Mouse (Mus musculus): ENCODE measurements around the gene Gm38392.

The Gm38392 gene

GRCm38 (mm10) chr3:88235616-88236015, 51.4 kb downstream of the Gm38392 start:
- no peak for DNase-seq (ENCODE audit: low spot score in 2 of 2)

- peak; percentile 40 to 74 for DNase-seq (ENCODE audit: low spot score in 2 of 2)
Measured at GRCm38 (mm10) chr3:88235216-88235615, 51.8 kb downstream of the Gm38392 start.

GRCm38 (mm10) chr3:88234041-88234440, 53.0 kb downstream of the Gm38392 start:
- DNase-seq (ENCODE audit: low spot score in 2 of 2), result no peak

GRCm38 (mm10) chr3:88232851-88233649, 54.0 kb downstream of the Gm38392 start:
- no peak for DNase-seq (ENCODE audit: low spot score in 2 of 2)

GRCm38 (mm10) chr3:88232301-88232702, 54.7 kb downstream of the Gm38392 start:
- DNase-seq (ENCODE audit: low spot score in 2 of 2), result no peak

- DNase-seq (ENCODE audit: low spot score in 2 of 2), result no peak
Measured at GRCm38 (mm10) chr3:88231061-88231641, 55.9 kb downstream of the Gm38392 start.

GRCm38 (mm10) chr3:88230262-88231047, 56.6 kb downstream of the Gm38392 start:
- no peak for DNase-seq (ENCODE audit: low spot score in 2 of 2)

- no peak for DNase-seq (ENCODE audit: low spot score in 2 of 2)
Measured at GRCm38 (mm10) chr3:88229526-88229925, 57.5 kb downstream of the Gm38392 start.

- no peak for DNase-seq (ENCODE audit: low spot score in 2 of 2)
Measured at GRCm38 (mm10) chr3:88228906-88229305, 58.1 kb downstream of the Gm38392 start.

- no peak for DNase-seq (ENCODE audit: low spot score in 2 of 2)
Measured at GRCm38 (mm10) chr3:88227976-88228375, 59.0 kb downstream of the Gm38392 start.

GRCm38 (mm10) chr3:88227260-88227659, 59.8 kb downstream of the Gm38392 start:
- no peak for DNase-seq (ENCODE audit: low spot score in 2 of 2)

GRCm38 (mm10) chr3:88226101-88226845, 60.7 kb downstream of the Gm38392 start:
- no peak for DNase-seq (ENCODE audit: low spot score in 2 of 2)

GRCm38 (mm10) chr3:88224929-88225328, 62.1 kb downstream of the Gm38392 start:
- no peak for DNase-seq (ENCODE audit: low spot score in 2 of 2)

GRCm38 (mm10) chr3:88222446-88222845, 64.6 kb downstream of the Gm38392 start:
- no peak for DNase-seq (ENCODE audit: low spot score in 2 of 2)

- DNase-seq (ENCODE audit: low spot score in 2 of 2), result no peak
Measured at GRCm38 (mm10) chr3:88221519-88222390, 65.3 kb downstream of the Gm38392 start.

- DNase-seq (ENCODE audit: low spot score in 2 of 2), result peak; percentile 56 to 82
Measured at GRCm38 (mm10) chr3:88220842-88221241, 66.2 kb downstream of the Gm38392 start.

GRCm38 (mm10) chr3:88219940-88220339, 67.1 kb downstream of the Gm38392 start:
- DNase-seq (ENCODE audit: low spot score in 2 of 2), result no peak

GRCm38 (mm10) chr3:88217679-88218078, 69.3 kb downstream of the Gm38392 start:
- no peak for DNase-seq (ENCODE audit: low spot score in 2 of 2)

GRCm38 (mm10) chr3:88216534-88217326, 70.3 kb downstream of the Gm38392 start:
- DNase-seq (ENCODE audit: low spot score in 2 of 2), result no peak

GRCm38 (mm10) chr3:88216116-88216515, 70.9 kb downstream of the Gm38392 start:
- DNase-seq (ENCODE audit: low spot score in 2 of 2), result no peak
